Mouse (Mus musculus): ENCODE measurements at regions not wholly inside any gene's neighbourhood (a gene's known extent, or its start where the extent isn't known, plus 50 kb on each side); places are given as distances from the start of the nearest gene placed in this dataset.

DNA sequence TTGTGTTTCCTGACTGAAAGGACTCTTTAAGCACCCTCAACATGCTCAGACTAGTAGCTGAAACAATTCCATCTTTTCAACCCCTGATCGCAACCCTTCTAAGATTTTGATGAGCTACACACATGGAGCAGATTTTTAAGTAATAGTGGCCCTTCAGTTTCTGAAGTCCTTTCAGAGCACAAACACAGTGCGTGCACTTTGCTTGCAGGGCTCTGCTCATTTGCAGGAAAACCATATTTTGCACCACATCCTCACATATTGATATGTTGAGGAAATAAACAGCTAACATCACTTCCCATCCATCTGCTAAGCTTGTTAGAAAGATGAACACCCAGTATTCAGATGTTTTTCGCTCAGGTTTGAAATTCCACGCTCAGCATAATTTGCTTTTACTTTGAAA, 344.6 kb upstream of the Acvr2a start:
- H3K4me3 ChIP-seq = no peak overlapping the region
- no peaks in the 10 kb centered on the region for H3K79me2 ChIP-seq (ENCODE audit: control insufficient read depth, insufficient read depth)
- no peak overlapping the region for H3K4me2 ChIP-seq (ENCODE audit: low read depth)
- no peaks in the 10 kb centered on the region for H3K36me3 ChIP-seq (ENCODE audit: control insufficient read depth, insufficient read depth)
- no peaks in the 10 kb centered on the region for H3K27me3 ChIP-seq (ENCODE audit: control insufficient read depth, insufficient read depth, insufficient read length)
- TF ChIP-seq POLR2AphosphoS2 (IDR thresholded peaks at IDR 0.05; ENCODE audit: insufficient read length, low read depth) (no peak), TCF3 (IDR thresholded peaks at IDR 0.05; ENCODE audit: insufficient read length, low read depth) (no peak), SRF (IDR thresholded peaks at IDR 0.05; ENCODE audit: control insufficient read depth, insufficient read length, low read depth) (no peak), E2F4 (IDR thresholded peaks at IDR 0.05; ENCODE audit: insufficient read depth) (no peak), MYOG (IDR thresholded peaks at IDR 0.05; ENCODE audit: control insufficient read depth in 1 of 3, insufficient read depth in 1 of 3, insufficient read length in 2 of 3, low read depth in 2 of 3) (no peak), MYOD1 (IDR thresholded peaks at IDR 0.05; ENCODE audit: control insufficient read depth in 1 of 3, insufficient read length in 2 of 3, low read depth in 2 of 3) (no peak), POLR2A (IDR thresholded peaks at IDR 0.05; ENCODE audit: insufficient read length, low read depth) (no peak), USF1 (IDR thresholded peaks at IDR 0.05; ENCODE audit: low read depth) (no peak), TCF12 (IDR thresholded peaks at IDR 0.05; ENCODE audit: insufficient read depth, poor library complexity, severe bottlenecking) (no peak), REST (IDR thresholded peaks at IDR 0.05; ENCODE audit: insufficient read depth, insufficient read length) (no peak), MAX (IDR thresholded peaks at IDR 0.05; ENCODE audit: low read depth) (no peak), CEBPB (IDR thresholded peaks at IDR 0.05; ENCODE audit: insufficient read depth, poor library complexity, severe bottlenecking) (no peak)
- no peak overlapping the region for H3ac ChIP-seq (ENCODE audit: control insufficient read depth, insufficient read length)

- no peaks in the 10 kb centered on the region for H3K36me3 ChIP-seq (ENCODE audit: control insufficient read depth, insufficient read depth)
- no peak overlapping the region for H3K4me3 ChIP-seq
- no peak overlapping the region for H3K4me2 ChIP-seq (ENCODE audit: low read depth)
- TF ChIP-seq REST (IDR thresholded peaks at IDR 0.05; ENCODE audit: insufficient read depth, insufficient read length) (no peak), E2F4 (IDR thresholded peaks at IDR 0.05; ENCODE audit: insufficient read depth) (no peak), CEBPB (IDR thresholded peaks at IDR 0.05; ENCODE audit: insufficient read depth, poor library complexity, severe bottlenecking) (no peak), TCF3 (IDR thresholded peaks at IDR 0.05; ENCODE audit: insufficient read length, low read depth) (no peak), USF1 (IDR thresholded peaks at IDR 0.05; ENCODE audit: low read depth) (no peak), MYOD1 (IDR thresholded peaks at IDR 0.05; ENCODE audit: control insufficient read depth in 1 of 3, insufficient read length in 2 of 3, low read depth in 2 of 3) (no peak), TCF12 (IDR thresholded peaks at IDR 0.05; ENCODE audit: insufficient read depth, poor library complexity, severe bottlenecking) (no peak), POLR2A (IDR thresholded peaks at IDR 0.05; ENCODE audit: insufficient read length, low read depth) (no peak), MYOG (IDR thresholded peaks at IDR 0.05; ENCODE audit: control insufficient read depth in 1 of 3, insufficient read depth in 1 of 3, insufficient read length in 2 of 3, low read depth in 2 of 3) (no peak), POLR2AphosphoS2 (IDR thresholded peaks at IDR 0.05; ENCODE audit: insufficient read length, low read depth) (no peak), SRF (IDR thresholded peaks at IDR 0.05; ENCODE audit: control insufficient read depth, insufficient read length, low read depth) (no peak), MAX (IDR thresholded peaks at IDR 0.05; ENCODE audit: low read depth) (no peak)
- H3ac ChIP-seq (ENCODE audit: control insufficient read depth, insufficient read length) = no peak overlapping the region
- no peaks in the 10 kb centered on the region for H3K79me2 ChIP-seq (ENCODE audit: control insufficient read depth, insufficient read depth)
- H3K27me3 ChIP-seq (ENCODE audit: control insufficient read depth, insufficient read depth, insufficient read length) = no peaks in the 10 kb centered on the region
Observed at GRCm38 (mm10) chr2:48473102-48473501, 340.8 kb upstream of the Acvr2a start.

DNA sequence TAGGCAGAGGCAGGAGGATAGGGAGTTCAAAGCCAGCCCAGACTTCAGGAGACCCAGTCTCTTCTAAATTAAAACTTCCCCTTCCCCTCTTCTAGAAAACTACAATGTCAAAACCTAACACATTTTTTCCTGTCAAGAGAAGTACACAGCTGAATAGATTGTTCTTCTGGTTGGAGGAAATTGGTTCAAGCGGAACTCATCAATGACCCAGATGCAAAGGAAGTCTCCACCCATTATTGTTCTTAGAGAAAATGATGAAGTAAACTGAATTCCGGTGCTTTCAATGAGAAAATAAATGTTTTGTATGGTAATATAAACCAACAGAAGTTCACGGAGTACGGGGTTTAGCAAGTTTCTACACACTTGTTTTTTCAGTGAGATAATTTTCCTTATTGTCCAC, 339.3 kb upstream of the Acvr2a start:
- no peak for TF ChIP-seq POLR2AphosphoS2 (IDR thresholded peaks at IDR 0.05; ENCODE audit: insufficient read length, low read depth)
- TF ChIP-seq SRF (IDR thresholded peaks at IDR 0.05; ENCODE audit: control insufficient read depth, insufficient read length, low read depth) = no peak
- no peak for TF ChIP-seq MYOD1 (IDR thresholded peaks at IDR 0.05; ENCODE audit: control insufficient read depth in 1 of 3, insufficient read length in 2 of 3, low read depth in 2 of 3)
- no peak for TF ChIP-seq MYOG (IDR thresholded peaks at IDR 0.05; ENCODE audit: control insufficient read depth in 1 of 3, insufficient read depth in 1 of 3, insufficient read length in 2 of 3, low read depth in 2 of 3)
- TF ChIP-seq REST (IDR thresholded peaks at IDR 0.05; ENCODE audit: insufficient read depth, insufficient read length) = no peak
- TF ChIP-seq E2F4 (IDR thresholded peaks at IDR 0.05; ENCODE audit: insufficient read depth) = no peak
- TF ChIP-seq TCF3 (IDR thresholded peaks at IDR 0.05; ENCODE audit: insufficient read length, low read depth) = no peak
- TF ChIP-seq TCF12 (IDR thresholded peaks at IDR 0.05; ENCODE audit: insufficient read depth, poor library complexity, severe bottlenecking) = no peak
- no peak for TF ChIP-seq USF1 (IDR thresholded peaks at IDR 0.05; ENCODE audit: low read depth)
- TF ChIP-seq MAX (IDR thresholded peaks at IDR 0.05; ENCODE audit: low read depth) = no peak
- no peak for TF ChIP-seq CEBPB (IDR thresholded peaks at IDR 0.05; ENCODE audit: insufficient read depth, poor library complexity, severe bottlenecking)
- H3K4me2 ChIP-seq (ENCODE audit: low read depth) = no peak overlapping the region
- H3K79me2 ChIP-seq (ENCODE audit: control insufficient read depth, insufficient read depth) = no peaks in the 10 kb centered on the region
- H3ac ChIP-seq (ENCODE audit: control insufficient read depth, insufficient read length) = no peak overlapping the region
- no peaks in the 10 kb centered on the region for H3K36me3 ChIP-seq (ENCODE audit: control insufficient read depth, insufficient read depth)
- no peaks in the 10 kb centered on the region for H3K27me3 ChIP-seq (ENCODE audit: control insufficient read depth, insufficient read depth, insufficient read length)
- no peak overlapping the region for H3K4me3 ChIP-seq

GRCm38 (mm10) chr2:48476777-48477176, 337.1 kb upstream of the Acvr2a start:
- Histone ChIP-seq H3K4me3 (no peak overlapping the region), H3K27me3 (ENCODE audit: control insufficient read depth, insufficient read depth, insufficient read length) (no peaks in the 10 kb centered on the region), H3K79me2 (ENCODE audit: control insufficient read depth, insufficient read depth) (no peaks in the 10 kb centered on the region), H3ac (ENCODE audit: control insufficient read depth, insufficient read length) (no peak overlapping the region), H3K36me3 (ENCODE audit: control insufficient read depth, insufficient read depth) (no peaks in the 10 kb centered on the region), H3K4me2 (ENCODE audit: low read depth) (no peak overlapping the region)
- TF ChIP-seq MAX (IDR thresholded peaks at IDR 0.05; ENCODE audit: low read depth) = no peak
- no peak for TF ChIP-seq MYOD1 (IDR thresholded peaks at IDR 0.05; ENCODE audit: control insufficient read depth in 1 of 3, insufficient read length in 2 of 3, low read depth in 2 of 3)
- TF ChIP-seq CEBPB (IDR thresholded peaks at IDR 0.05; ENCODE audit: insufficient read depth, poor library complexity, severe bottlenecking) = no peak
- TF ChIP-seq USF1 (IDR thresholded peaks at IDR 0.05; ENCODE audit: low read depth) = no peak
- no peak for TF ChIP-seq POLR2AphosphoS2 (IDR thresholded peaks at IDR 0.05; ENCODE audit: insufficient read length, low read depth)
- TF ChIP-seq MYOG (IDR thresholded peaks at IDR 0.05; ENCODE audit: control insufficient read depth in 1 of 3, insufficient read depth in 1 of 3, insufficient read length in 2 of 3, low read depth in 2 of 3) = no peak

GRCm38 (mm10) chr2:48477336-48477735, 336.6 kb upstream of the Acvr2a start:
- Histone ChIP-seq H3K79me2 (ENCODE audit: control insufficient read depth, insufficient read depth) (no peaks in the 10 kb centered on the region), H3K4me3 (no peak overlapping the region), H3K4me2 (ENCODE audit: low read depth) (no peak overlapping the region), H3ac (ENCODE audit: control insufficient read depth, insufficient read length) (no peak overlapping the region), H3K27me3 (ENCODE audit: control insufficient read depth, insufficient read depth, insufficient read length) (no peaks in the 10 kb centered on the region), H3K36me3 (ENCODE audit: control insufficient read depth, insufficient read depth) (no peaks in the 10 kb centered on the region)
- TF ChIP-seq POLR2A (IDR thresholded peaks at IDR 0.05; ENCODE audit: insufficient read length, low read depth) (no peak), POLR2AphosphoS2 (IDR thresholded peaks at IDR 0.05; ENCODE audit: insufficient read length, low read depth) (no peak), CEBPB (IDR thresholded peaks at IDR 0.05; ENCODE audit: insufficient read depth, poor library complexity, severe bottlenecking) (no peak), MYOG (IDR thresholded peaks at IDR 0.05; ENCODE audit: control insufficient read depth in 1 of 3, insufficient read depth in 1 of 3, insufficient read length in 2 of 3, low read depth in 2 of 3) (no peak), TCF3 (IDR thresholded peaks at IDR 0.05; ENCODE audit: insufficient read length, low read depth) (no peak), TCF12 (IDR thresholded peaks at IDR 0.05; ENCODE audit: insufficient read depth, poor library complexity, severe bottlenecking) (no peak), MYOD1 (IDR thresholded peaks at IDR 0.05; ENCODE audit: control insufficient read depth in 1 of 3, insufficient read length in 2 of 3, low read depth in 2 of 3) (no peak), E2F4 (IDR thresholded peaks at IDR 0.05; ENCODE audit: insufficient read depth) (no peak), SRF (IDR thresholded peaks at IDR 0.05; ENCODE audit: control insufficient read depth, insufficient read length, low read depth) (no peak), USF1 (IDR thresholded peaks at IDR 0.05; ENCODE audit: low read depth) (no peak), REST (IDR thresholded peaks at IDR 0.05; ENCODE audit: insufficient read depth, insufficient read length) (no peak), MAX (IDR thresholded peaks at IDR 0.05; ENCODE audit: low read depth) (no peak)

Measured in myocyte (in vitro differentiated cells).